Mouse (Mus musculus) ES-Bruce4 (cell line): ENCODE data around the gene Fbxo6.

Experiments used
- CTCF ChIP-seq: IDR thresholded peaks from one replicate; pipeline ENCODE4 v1.8.1; 2011; ENCODE audit warnings: low read depth, low read length
- EP300 ChIP-seq: IDR thresholded peaks from 2 replicates; pipeline ENCODE4 v1.6.1; 2011; ENCODE audit warnings: low read depth, low read length; ENCODE audit not compliant: insufficient read depth
- POLR2A ChIP-seq: IDR thresholded peaks from one replicate; pipeline ENCODE4 v1.8.1; 2011; ENCODE audit warnings: low read length; ENCODE audit not compliant: insufficient read depth

GRCm38 (mm10) chr4:148114758-148115391, 37.1 kb downstream of the Fbxo6 start:
- TF ChIP-seq CTCF (peak; percentile 97), EP300 (0 out of 2 replicates have a peak, but pooled peaks have one; percentile 25), POLR2A (no peak)
